In genomic region chr12:102521777-102522319, GRCm38 (mm10) we compare ENCODE assay signal across 7 mouse cellular contexts. TPM values are rescaled to one million over a fixed set of nuclear protein-coding genes. Genes with fewer than 3 reads are reported as not detected.
DNase-seq lines count a peak whose midpoint lies in the region; ATAC-seq lines count a peak whose summit lies in the region.

No protein-coding gene starts in this region.

- 0 out of 2 replicates have a peak, but pooled peaks cover 5% of the 10 kb centered on the region for H3K4me1 ChIP-seq in hindbrain, embryonic 16.5 days (ENCODE audit: control insufficient read depth, insufficient read depth, low read depth, low read length)
- 0 out of 2 replicates have a peak, but pooled peaks cover 6% of the 10 kb centered on the region for H3K4me1 ChIP-seq in hindbrain, embryonic 10.5 days (replicated peaks)
- H3K4me1 ChIP-seq in heart, embryonic 14.5 days (ENCODE audit: control insufficient read depth in 2 of 2, insufficient read depth in 2 of 2, low read length in 2 of 2), result peaks cover 0 to 2% of the 10 kb centered on the region in 2 experiments; a peak in 1 of 4 replicates

- H3K27me3 ChIP-seq in hindbrain, embryonic 16.5 days (replicated peaks; ENCODE audit: control insufficient read depth, insufficient read depth, low read length), result no peaks in the 10 kb centered on the region; the same call in 1 of the 2 replicates
- no peaks in the 10 kb centered on the region; the same call in 1 of the 2 replicates for H3K27me3 ChIP-seq in hindbrain, embryonic 10.5 days (ENCODE audit: insufficient read depth, poor library complexity, severe bottlenecking)
- no peaks in the 10 kb centered on the region for H3K27me3 ChIP-seq in heart, embryonic 14.5 days (ENCODE audit: control insufficient read depth, insufficient read depth, low read length)

- no peak overlapping the region for H3K4me2 ChIP-seq in hindbrain, embryonic 16.5 days (ENCODE audit: low read length)
- no peak overlapping the region for H3K4me2 ChIP-seq in heart, embryonic 14.5 days (ENCODE audit: low read length)

- H3K4me3 ChIP-seq in hindbrain, embryonic 16.5 days (ENCODE audit: low read length), result no peak overlapping the region
- no peak overlapping the region for H3K4me3 ChIP-seq in hindbrain, embryonic 10.5 days
- H3K4me3 ChIP-seq in heart, embryonic 14.5 days (ENCODE audit: control insufficient read depth in 1 of 2, insufficient read depth in 1 of 2, low read depth in 1 of 2, low read length in 2 of 2), result no peak overlapping the region

- ATAC-seq in hindbrain, embryonic 16.5 days, result peak; percentile 68
- peak; percentile 52; the same call in 1 of the 2 replicates for ATAC-seq in heart, embryonic 14.5 days (ENCODE audit: insufficient number of reproducible peaks, insufficient read depth, low FRiP score, low read depth)

- H3K9me3 ChIP-seq in hindbrain, embryonic 16.5 days (ENCODE audit: control insufficient read depth, low read length), result no peaks in the 10 kb centered on the region
- no peaks in the 10 kb centered on the region for H3K9me3 ChIP-seq in hindbrain, embryonic 10.5 days
- no peaks in the 10 kb centered on the region for H3K9me3 ChIP-seq in heart, embryonic 14.5 days (ENCODE audit: control insufficient read depth, low read length)

- WGBS in hindbrain, embryonic 16.5 days, result 34% methylated on average over 13 of the region's 13 CpGs
- WGBS in hindbrain, embryonic 10.5 days, result 55% methylated on average over 13 of the region's 13 CpGs
- WGBS in heart, embryonic 14.5 days, result 33% methylated on average over 13 of the region's 13 CpGs

- H3K9ac ChIP-seq in hindbrain, embryonic 16.5 days (ENCODE audit: low read depth, low read length), result no peak overlapping the region
- no peak overlapping the region for H3K9ac ChIP-seq in heart, embryonic 14.5 days (ENCODE audit: low read length)

- no peak for DNase-seq in hindbrain, embryonic 10.5 days (ENCODE audit: low spot score)
- DNase-seq in cerebellum, adult 9-11 months, result peak; percentile 34
- DNase-seq in lung, postnatal 10 days, result peak; percentile 70
- DNase-seq in thymus, postnatal 25 days, result no peak
- DNase-seq in right cerebral cortex, postnatal 14 days, result no peak

- no peaks in the 10 kb centered on the region for H3K36me3 ChIP-seq in hindbrain, embryonic 16.5 days (ENCODE audit: control insufficient read depth, insufficient read depth, low read length)
- H3K36me3 ChIP-seq in hindbrain, embryonic 10.5 days, result no peaks in the 10 kb centered on the region
- no peaks in the 10 kb centered on the region for H3K36me3 ChIP-seq in heart, embryonic 14.5 days (ENCODE audit: control insufficient read depth, insufficient read depth, low read length)

- H3K27ac ChIP-seq in hindbrain, embryonic 16.5 days (ENCODE audit: low read depth, low read length), result no peak overlapping the region
- H3K27ac ChIP-seq in hindbrain, embryonic 10.5 days, result no peak overlapping the region
- H3K27ac ChIP-seq in heart, embryonic 14.5 days (replicated peaks in 1 of 2; ENCODE audit: control insufficient read depth in 1 of 2, insufficient read depth in 1 of 2, low read depth in 2 of 2, low read length in 2 of 2), result no peak overlapping the region

RNA-seq across cellular contexts. Expression of gene Chga, which starts 32.9 kb away (rescaled TPM):
- 198 and 224 TPM in 2 replicates for polyA plus RNA-seq in hindbrain, embryonic 16.5 days (2015; fragmentation: Nextera tagmentation; extraction: Ambion mirVana)
- 15.6 and 30.1 TPM in 2 replicates for polyA plus RNA-seq in hindbrain, embryonic 10.5 days (2016; fragmentation: Nextera tagmentation; extraction: Ambion mirVana)
- polyA plus RNA-seq in heart, embryonic 14.5 days (2014; fragmentation: Nextera tagmentation; extraction: Ambion mirVana), result 0.30 and 0.34 TPM in 2 replicates

RNA-seq across cellular contexts. Expression of gene Golga5, which starts 52.9 kb away (rescaled TPM):
- polyA plus RNA-seq in hindbrain, embryonic 16.5 days (2015; fragmentation: Nextera tagmentation; extraction: Ambion mirVana), result 24.7 and 28.9 TPM in 2 replicates
- polyA plus RNA-seq in hindbrain, embryonic 10.5 days (2016; fragmentation: Nextera tagmentation; extraction: Ambion mirVana), result 26.1 and 26.5 TPM in 2 replicates
- polyA plus RNA-seq in heart, embryonic 14.5 days (2014; fragmentation: Nextera tagmentation; extraction: Ambion mirVana), result 27.2 and 28.6 TPM in 2 replicates

Comparison
In these comparisons a context has a peak if more than half of its experiments do, and no peak if none do; other contexts are left out.
1. DNase-seq: peak in cerebellum, adult 9-11 months (single experiment) and lung, postnatal 10 days (single experiment); none in hindbrain, embryonic 10.5 days (single experiment), thymus, postnatal 25 days (single experiment) and right cerebral cortex, postnatal 14 days (single experiment).
2. RNA of gene Chga, which starts 32.9 kb away (polyA plus RNA-seq): 198 to 224 TPM in hindbrain, embryonic 16.5 days and 15.6 to 30.1 TPM in hindbrain, embryonic 10.5 days; 0.30 to 0.34 TPM in heart, embryonic 14.5 days; every median in the first group is over 10 times any median in the second.